Mouse (Mus musculus): ENCODE data around the gene Olfr1389. TPM values are rescaled to one million over a fixed set of nuclear protein-coding genes. Genes with fewer than 3 reads are reported as not detected.

Olfr1389 gene
- polyA plus RNA-seq, 1 experiment from 2014 or later, result not detected

Other genes starting within 250 kb of the Olfr1389 start
- gene Btnl9, start 235.9 kb upstream of the Olfr1389 start, polyA plus RNA-seq (2016; fragmentation: Nextera tagmentation; extraction: Ambion mirVana), result 0.11 TPM in 1 of 2 replicates, not detected in the other
- 42.3 and 51.5 TPM in 2 replicates for gene Zfp62, start 219.8 kb upstream of the Olfr1389 start, polyA plus RNA-seq (2016; fragmentation: Nextera tagmentation; extraction: Ambion mirVana)
- gene Mgat1, start 178.9 kb upstream of the Olfr1389 start, polyA plus RNA-seq (2016; fragmentation: Nextera tagmentation; extraction: Ambion mirVana), result 41.2 and 42.2 TPM in 2 replicates
- gene Olfr1393, start 144.8 kb upstream of the Olfr1389 start, polyA plus RNA-seq (2016; fragmentation: Nextera tagmentation; extraction: Ambion mirVana), result 0.04 TPM in 1 of 2 replicates, not detected in the other
- gene Olfr1392, start 137.8 kb upstream of the Olfr1389 start, polyA plus RNA-seq (2016; fragmentation: Nextera tagmentation; extraction: Ambion mirVana), result 0.04 and 0.07 TPM in 2 replicates
- not detected in 2 replicates for gene Olfr10, start 118.3 kb upstream of the Olfr1389 start, polyA plus RNA-seq (2016; fragmentation: Nextera tagmentation; extraction: Ambion mirVana)
- gene Olfr1391, start 100.3 kb upstream of the Olfr1389 start, polyA plus RNA-seq (2016; fragmentation: Nextera tagmentation; extraction: Ambion mirVana), result not detected in 2 replicates
- gene Olfr1390, start 87.9 kb upstream of the Olfr1389 start, polyA plus RNA-seq (2016; fragmentation: Nextera tagmentation; extraction: Ambion mirVana), result not detected in 2 replicates
- 0.09 TPM in 2 replicates for gene Olfr1388, start 13.6 kb downstream of the Olfr1389 start, polyA plus RNA-seq (2016; fragmentation: Nextera tagmentation; extraction: Ambion mirVana)
- not detected in 2 replicates for gene Olfr1387, start 32.3 kb downstream of the Olfr1389 start, polyA plus RNA-seq (2016; fragmentation: Nextera tagmentation; extraction: Ambion mirVana)
- gene Olfr1386, start 42.0 kb downstream of the Olfr1389 start, polyA plus RNA-seq (2016; fragmentation: Nextera tagmentation; extraction: Ambion mirVana), result not detected in 2 replicates
- gene Olfr1385, start 66.0 kb downstream of the Olfr1389 start, polyA plus RNA-seq (2016; fragmentation: Nextera tagmentation; extraction: Ambion mirVana), result not detected in 2 replicates
- gene Olfr1384, start 83.7 kb downstream of the Olfr1389 start, polyA plus RNA-seq (2016; fragmentation: Nextera tagmentation; extraction: Ambion mirVana), result not detected in 2 replicates
- gene Olfr1383, start 96.6 kb downstream of the Olfr1389 start, polyA plus RNA-seq (2016; fragmentation: Nextera tagmentation; extraction: Ambion mirVana), result not detected in 2 replicates
- gene Olfr1382, start 105.2 kb downstream of the Olfr1389 start, polyA plus RNA-seq (2016; fragmentation: Nextera tagmentation; extraction: Ambion mirVana), result not detected in 2 replicates
- gene Olfr1381, start 120.4 kb downstream of the Olfr1389 start, polyA plus RNA-seq (2016; fragmentation: Nextera tagmentation; extraction: Ambion mirVana), result not detected in 2 replicates
- not detected in 2 replicates for gene Olfr1380, start 133.8 kb downstream of the Olfr1389 start, polyA plus RNA-seq (2016; fragmentation: Nextera tagmentation; extraction: Ambion mirVana)
- gene Flt4, start 186.2 kb downstream of the Olfr1389 start, polyA plus RNA-seq (2016; fragmentation: Nextera tagmentation; extraction: Ambion mirVana), result 3.8 TPM in 2 replicates
- gene Scgb3a1, start 240.5 kb downstream of the Olfr1389 start, polyA plus RNA-seq (2016; fragmentation: Nextera tagmentation; extraction: Ambion mirVana), result not detected in 2 replicates